Mouse (Mus musculus) cerebellum, adult 2 months (tissue): ENCODE results near the gene Tbca.

ENCODE experiments used
- CTCF ChIP-seq: fragments of 200-500 bp; IDR thresholded peaks from 2 replicates; pipeline ENCODE4 v1.5.1; 2011; ENCODE audit warnings: low read depth, mild to moderate bottlenecking, control low read depth, low read length, moderate library complexity, borderline replicate concordance; ENCODE audit not compliant: insufficient read depth
- POLR2A ChIP-seq: fragments of 200-500 bp; IDR thresholded peaks from 2 replicates; pipeline ENCODE4 v1.6.1; 2011; ENCODE audit warnings: low read length, control low read depth, borderline replicate concordance; ENCODE audit not compliant: insufficient read depth

DNA sequence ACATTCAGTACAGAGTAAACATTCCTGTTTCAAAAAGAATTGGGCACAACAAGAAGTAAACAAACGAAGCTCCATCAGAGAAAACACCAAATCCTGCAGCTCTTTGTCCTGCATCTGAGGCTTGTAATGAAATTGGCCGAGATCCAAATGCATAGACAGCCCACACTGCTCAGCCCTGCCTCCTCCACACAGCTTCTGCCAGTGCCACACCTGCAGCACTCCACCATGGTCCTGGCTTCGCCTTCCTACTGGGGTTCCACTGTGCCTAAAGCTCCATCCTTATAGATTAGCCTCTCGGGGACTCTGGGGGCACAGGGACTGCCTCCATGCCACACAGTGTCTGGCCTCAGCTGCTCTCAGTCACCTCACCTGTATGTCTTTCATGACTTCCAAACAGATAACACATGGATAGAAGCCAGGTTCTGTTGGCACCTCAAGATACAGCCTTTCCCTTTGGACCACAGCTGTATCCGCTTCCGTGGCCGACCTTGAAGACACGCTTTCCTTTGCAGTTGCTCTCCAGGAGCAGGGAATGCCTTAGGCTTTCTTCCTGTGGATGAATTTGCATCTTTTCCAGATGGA lies 50.1 kb downstream of the Tbca start:
- TF ChIP-seq CTCF (no peak), POLR2A (no peak)
